Mouse (Mus musculus) intestine, postnatal 0 days (tissue): ENCODE measurements around the gene Pnpla2. TPM values are rescaled to one million over a fixed set of nuclear protein-coding genes. Genes with fewer than 3 reads are reported as not detected.
A peak's percentile ranks its signal among the peaks of the same experiment; 100 is the strongest.

ENCODE experiments used
- ATAC-seq: fragments of 200-750 bp; cut with Nextera tagmentation; 2 replicates; pipeline ENCODE4 v1.8.0; 2017; ENCODE audit warnings: mild to moderate bottlenecking, moderate TSS enrichment, moderate library complexity
- H3K27ac ChIP-seq: fragments of 300-500 bp; sonication (generic); 2 replicates; pipeline ENCODE4 v1.5.1; 2014; ENCODE audit warnings: mild to moderate bottlenecking, low read depth, low read length, moderate library complexity
- H3K27me3 ChIP-seq: fragments of 300-500 bp; sonication (generic); replicated peaks from 2 replicates; pipeline ENCODE4 v1.6.1; 2014; ENCODE audit warnings: low read length, mixed read lengths; ENCODE audit not compliant: control insufficient read depth, insufficient read depth
- H3K36me3 ChIP-seq: fragments of 300-500 bp; sonication (generic); 2 replicates; pipeline ENCODE4 v1.6.1; 2014; ENCODE audit warnings: mild to moderate bottlenecking, moderate library complexity; ENCODE audit not compliant: control insufficient read depth, insufficient read depth
- H3K4me1 ChIP-seq: fragments of 300-500 bp; sonication (generic); replicated peaks from 2 replicates; pipeline ENCODE4 v1.6.1; 2014; ENCODE audit warnings: antibody characterized with exemption, low read length, mixed read lengths; ENCODE audit not compliant: control insufficient read depth, insufficient read depth
- H3K4me2 ChIP-seq: fragments of 300-500 bp; sonication (generic); replicated peaks from 2 replicates; pipeline ENCODE4 v1.6.1; 2014; ENCODE audit warnings: low read depth, mild to moderate bottlenecking, moderate library complexity
- H3K4me3 ChIP-seq: fragments of 300-500 bp; sonication (generic); 2 replicates; pipeline ENCODE4 v1.5.1; 2014; ENCODE audit warnings: low read depth, low read length
- H3K9ac ChIP-seq: fragments of 300-500 bp; sonication (generic); 2 replicates; pipeline ENCODE4 v1.6.1; 2014; ENCODE audit warnings: mild to moderate bottlenecking, low read depth, low read length
- H3K9me3 ChIP-seq: fragments of 300-500 bp; sonication (generic); 2 replicates; pipeline ENCODE4 v1.6.1; 2016; ENCODE audit warnings: mixed run types; ENCODE audit not compliant: control insufficient read depth
- CTCF ChIP-seq: sonication (generic); IDR thresholded peaks from 2 replicates; pipeline ENCODE4 v1.5.1; 2016; ENCODE audit warnings: low read depth, mild to moderate bottlenecking, control low read depth, antibody characterized with exemption, moderate library complexity
- WGBS: fragments of 180-500 bp; shearing (Covaris S2); extraction: QIAGEN DNeasy Blood & Tissue Kit; methylation state at CpG from one replicate; pipeline ENCODE4 v1.1.7; 2014; 5-methylcytosine and 5-hydroxymethylcytosine counted together
- polyA plus RNA-seq: library from polyadenylated mRNA; unstranded; fragments of >200 nt; fragmentation: Nextera tagmentation; extraction: Ambion mirVana; gene quantifications from 2 replicates; pipeline ENCODE4 v1.2.1, GENCODE M21; 2015

The Pnpla2 gene
- polyA plus RNA-seq, 1 experiment from 2014 or later: 79.4 TPM

DNA sequence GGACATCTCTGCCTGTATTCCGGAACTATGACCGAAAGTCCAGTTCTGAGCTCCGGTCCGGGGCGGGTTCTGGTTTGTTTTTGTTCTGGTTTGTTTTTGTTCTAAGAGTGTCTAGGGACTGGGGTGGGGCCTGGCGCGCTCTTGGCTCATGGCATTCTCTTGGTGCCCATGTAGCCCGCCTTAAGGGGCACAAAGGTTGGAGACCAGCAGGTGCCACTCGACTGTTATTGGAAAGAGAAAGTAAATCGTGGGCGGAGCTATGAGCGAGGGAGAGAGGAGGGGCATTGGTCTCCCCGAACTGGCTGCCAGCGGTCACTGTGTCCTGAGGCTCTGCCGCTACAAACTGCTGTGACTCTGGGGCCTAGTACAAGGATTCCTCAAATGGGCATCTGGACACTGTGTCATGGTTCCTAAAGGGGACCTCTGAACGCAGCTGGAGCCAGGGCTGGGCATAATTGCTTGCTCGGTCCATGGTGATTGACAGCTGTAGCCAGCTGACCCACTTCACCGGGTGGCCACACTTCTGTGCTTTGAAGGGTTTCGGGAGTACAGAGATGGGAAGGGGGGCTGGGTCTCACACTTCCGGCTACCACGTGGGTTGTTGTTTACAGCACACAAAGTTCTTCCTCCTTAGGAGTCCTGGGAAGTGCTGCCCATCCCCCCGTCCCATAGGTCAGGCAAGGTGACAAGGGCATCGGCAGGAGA, 764 bp downstream of the Pnpla2 start:
- peaks cover 42% of the 10 kb centered on the region for H3K36me3 ChIP-seq
- peak overlapping the region; percentile 72 for H3K9ac ChIP-seq
- no peaks in the 10 kb centered on the region for H3K9me3 ChIP-seq
- peak; percentile 60 for ATAC-seq
- peak overlapping the region; percentile 95 for H3K27ac ChIP-seq
- 1% methylated on average over 23 of the region's 23 CpGs for WGBS
- peak overlapping the region; percentile 86 for H3K4me3 ChIP-seq
- H3K4me2 ChIP-seq: peak overlapping the region; percentile 90
- no peaks in the 10 kb centered on the region; the same call in 1 of the 2 replicates for H3K4me1 ChIP-seq
- no peaks in the 10 kb centered on the region for H3K27me3 ChIP-seq
- TF ChIP-seq CTCF: no peak

DNA sequence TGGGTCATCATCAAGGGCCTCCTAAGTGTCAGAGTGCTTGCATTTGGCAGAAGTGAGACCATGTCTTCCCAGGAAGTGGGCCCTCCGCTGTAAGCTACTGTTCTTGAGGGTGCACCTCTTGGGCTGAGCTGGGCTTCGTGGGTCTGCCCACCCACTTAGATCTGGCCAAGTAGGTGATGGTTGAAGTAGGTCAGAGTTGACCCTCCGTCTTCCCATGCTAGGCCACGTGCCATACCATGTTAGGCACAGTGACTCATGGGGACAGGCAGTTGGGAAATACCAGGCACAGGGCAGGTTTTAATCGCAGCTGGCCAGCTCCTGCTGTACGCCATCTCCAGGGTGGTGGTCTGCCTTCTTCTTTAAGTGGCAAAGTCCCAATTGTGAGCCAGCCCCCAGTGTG, 1.7 kb downstream of the Pnpla2 start:
- WGBS: 77% methylated on average over 6 of the region's 6 CpGs
- TF ChIP-seq CTCF: no peak
- Histone ChIP-seq H3K4me1 (no peaks in the 10 kb centered on the region; the same call in 1 of the 2 replicates), H3K9ac (no peak overlapping the region), H3K27ac (0 out of 2 replicates have a peak overlapping the region, but pooled peaks have one; percentile 95), H3K9me3 (no peaks in the 10 kb centered on the region), H3K36me3 (peaks cover 32% of the 10 kb centered on the region), H3K27me3 (no peaks in the 10 kb centered on the region), H3K4me2 (peak overlapping the region; percentile 90), H3K4me3 (no peak overlapping the region)
- ATAC-seq: no peak

DNA sequence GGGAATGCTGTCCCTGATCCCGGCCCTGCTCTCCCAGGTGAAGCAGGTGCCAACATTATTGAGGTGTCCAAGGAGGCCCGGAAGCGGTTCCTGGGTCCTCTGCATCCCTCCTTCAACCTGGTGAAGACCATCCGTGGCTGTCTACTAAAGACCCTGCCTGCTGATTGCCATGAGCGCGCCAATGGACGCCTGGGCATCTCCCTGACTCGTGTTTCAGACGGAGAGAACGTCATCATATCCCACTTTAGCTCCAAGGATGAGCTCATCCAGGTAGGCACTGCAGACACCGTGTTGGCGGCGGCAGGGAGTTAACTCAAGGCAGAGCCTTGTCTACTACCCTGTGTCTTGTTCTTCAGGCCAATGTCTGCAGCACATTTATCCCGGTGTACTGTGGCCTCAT, 2.2 kb downstream of the Pnpla2 start:
- WGBS: 93% methylated on average over 14 of the region's 14 CpGs

DNA sequence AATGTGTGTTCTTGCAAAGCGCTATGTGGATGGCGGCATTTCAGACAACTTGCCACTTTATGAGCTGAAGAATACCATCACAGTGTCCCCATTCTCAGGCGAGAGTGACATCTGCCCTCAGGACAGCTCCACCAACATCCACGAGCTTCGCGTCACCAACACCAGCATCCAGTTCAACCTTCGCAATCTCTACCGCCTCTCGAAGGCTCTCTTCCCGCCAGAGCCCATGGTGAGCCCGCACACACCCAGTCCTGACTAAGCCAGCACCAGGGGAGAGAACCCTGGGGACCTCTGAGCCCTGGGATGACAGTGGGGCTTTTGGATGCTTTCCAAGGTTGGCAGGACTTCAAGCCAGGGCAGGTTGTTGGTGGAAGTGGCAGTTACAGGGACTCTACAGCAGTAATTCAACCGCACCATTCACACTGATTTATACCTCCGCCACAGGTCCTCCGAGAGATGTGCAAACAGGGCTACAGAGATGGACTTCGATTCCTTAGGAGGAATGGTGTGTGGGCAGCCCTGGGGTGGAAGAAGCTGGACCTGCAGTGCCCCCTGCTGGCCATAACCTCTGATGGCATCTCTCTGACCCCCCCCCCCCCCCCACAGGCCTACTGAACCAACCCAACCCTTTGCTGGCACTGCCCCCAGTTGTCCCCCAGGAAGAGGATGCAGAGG, 3.1 kb downstream of the Pnpla2 start:
- 68% methylated on average over 15 of the region's 15 CpGs for WGBS
- ATAC-seq: no peak

More for the DNA sequence above, 2.2 kb downstream of the Pnpla2 start:
- H3K27ac ChIP-seq: no peak overlapping the region
- no peak overlapping the region for H3K4me3 ChIP-seq
- no peaks in the 10 kb centered on the region; the same call in 1 of the 2 replicates for H3K4me1 ChIP-seq
- no peak overlapping the region for H3K9ac ChIP-seq
- H3K36me3 ChIP-seq: peaks cover 27% of the 10 kb centered on the region
- no peaks in the 10 kb centered on the region for H3K27me3 ChIP-seq
- no peak for TF ChIP-seq CTCF
- no peak for ATAC-seq
- H3K9me3 ChIP-seq: no peaks in the 10 kb centered on the region
- H3K4me2 ChIP-seq: no peak overlapping the region

GRCm38 (mm10) chr7:141458661-141459060, 3.7 kb downstream of the Pnpla2 start:
- WGBS: 89% methylated on average over 11 of the region's 11 CpGs
- H3K27me3 ChIP-seq: no peaks in the 10 kb centered on the region

More for the DNA sequence above, 3.1 kb downstream of the Pnpla2 start:
- no peaks in the 10 kb centered on the region for H3K27me3 ChIP-seq
- peaks cover 27% of the 10 kb centered on the region for H3K36me3 ChIP-seq
- H3K4me3 ChIP-seq: no peak overlapping the region
- TF ChIP-seq CTCF: peak; percentile 78
- H3K27ac ChIP-seq: no peak overlapping the region
- H3K4me1 ChIP-seq: no peaks in the 10 kb centered on the region; the same call in 1 of the 2 replicates
- no peak overlapping the region for H3K4me2 ChIP-seq
- H3K9me3 ChIP-seq: no peaks in the 10 kb centered on the region
- H3K9ac ChIP-seq: no peak overlapping the region

GRCm38 (mm10) chr7:141459301-141459711, 4.3 kb downstream of the Pnpla2 start:
- no peak for TF ChIP-seq CTCF
- H3K4me3 ChIP-seq: no peak overlapping the region
- H3K9ac ChIP-seq: no peak overlapping the region
- peaks cover 27% of the 10 kb centered on the region for H3K36me3 ChIP-seq
- ATAC-seq: no peak
- no peak overlapping the region for H3K4me2 ChIP-seq
- H3K27me3 ChIP-seq: peaks cover 2% of the 10 kb centered on the region
- no peaks in the 10 kb centered on the region for H3K9me3 ChIP-seq
- no peak overlapping the region for H3K27ac ChIP-seq
- H3K4me1 ChIP-seq: no peaks in the 10 kb centered on the region; the same call in 1 of the 2 replicates
- 93% methylated on average over 17 of the region's 17 CpGs for WGBS

More at GRCm38 (mm10) chr7:141458661-141459060, 3.7 kb downstream of the Pnpla2 start:
- H3K27ac ChIP-seq: no peak overlapping the region
- no peak for TF ChIP-seq CTCF
- no peak overlapping the region for H3K9ac ChIP-seq
- no peak for ATAC-seq
- no peaks in the 10 kb centered on the region for H3K9me3 ChIP-seq
- H3K4me1 ChIP-seq: no peaks in the 10 kb centered on the region; the same call in 1 of the 2 replicates
- no peak overlapping the region for H3K4me2 ChIP-seq
- H3K4me3 ChIP-seq: no peak overlapping the region
- peaks cover 27% of the 10 kb centered on the region for H3K36me3 ChIP-seq
